Mouse (Mus musculus) midbrain, embryonic 11.5 days (tissue): ENCODE measurements at regions not wholly inside any gene's neighbourhood (a gene's known extent, or its start where the extent isn't known, plus 50 kb on each side); places are given as distances from the start of the nearest gene placed in this dataset.
"Not testable (repeated sequence)": the region's sequence is repeated elsewhere in the genome, so short reads cannot be mapped to it uniquely, and the experiment has no call there.

Experiments
- ATAC-seq: fragments of 200-750 bp; cut with Nextera tagmentation; 2 replicates; pipeline ENCODE4 v1.8.0; 2017; ENCODE audit warnings: moderate TSS enrichment, moderate library complexity; ENCODE audit not compliant: low FRiP score
- DNase-seq: peaks from one replicate; pipeline ENCODE4 v3.0.0; 2015; ENCODE audit warnings: low spot score; ENCODE audit errors: missing footprints
- H3K27ac ChIP-seq: fragments of 300-500 bp; sonication (generic); 2 replicates; pipeline ENCODE4 v1.5.1; 2014; ENCODE audit warnings: low read depth, low read length
- H3K27me3 ChIP-seq: fragments of 300-500 bp; sonication (generic); 2 replicates; pipeline ENCODE4 v1.6.1; 2014; ENCODE audit warnings: mild to moderate bottlenecking, low read length, moderate library complexity, mixed read lengths; ENCODE audit not compliant: control insufficient read depth, insufficient read depth
- H3K36me3 ChIP-seq: fragments of 300-500 bp; sonication (generic); 2 replicates; pipeline ENCODE4 v1.6.1; 2014; ENCODE audit warnings: mild to moderate bottlenecking, low read length, moderate library complexity, mixed read lengths; ENCODE audit not compliant: control insufficient read depth, insufficient read depth
- H3K4me1 ChIP-seq: fragments of 300-500 bp; sonication (generic); 2 replicates; pipeline ENCODE4 v1.6.1; 2014; ENCODE audit warnings: low read length; ENCODE audit not compliant: control insufficient read depth, insufficient read depth
- H3K4me2 ChIP-seq: fragments of 300-500 bp; sonication (generic); 2 replicates; pipeline ENCODE4 v1.6.1; 2014; ENCODE audit warnings: mild to moderate bottlenecking, moderate library complexity
- H3K4me3 ChIP-seq: fragments of 300-500 bp; sonication (generic); 2 replicates; pipeline ENCODE4 v1.5.1; 2014; ENCODE audit warnings: low read depth, low read length
- H3K9ac ChIP-seq: fragments of 300-500 bp; sonication (generic); 2 replicates; pipeline ENCODE4 v1.6.1; 2014; ENCODE audit warnings: low read length
- H3K9me3 ChIP-seq: fragments of 300-500 bp; sonication (generic); 2 replicates; pipeline ENCODE4 v1.6.1; 2016; ENCODE audit warnings: low read length; ENCODE audit not compliant: control insufficient read depth
- WGBS: fragments of 180-500 bp; shearing (Covaris S2); extraction: QIAGEN DNeasy Blood & Tissue Kit; methylation state at CpG from one replicate; pipeline ENCODE4 v1.1.7; 2014; 5-methylcytosine and 5-hydroxymethylcytosine counted together

GRCm38 (mm10) chr12:20884104-20884503 lies 106.2 kb upstream of the Asap2 start:
- not testable (repeated sequence) for H3K27me3 ChIP-seq, DNase-seq, H3K36me3 ChIP-seq, H3K4me3 ChIP-seq, H3K9ac ChIP-seq, H3K9me3 ChIP-seq, H3K4me1 ChIP-seq, H3K27ac ChIP-seq, ATAC-seq, H3K4me2 ChIP-seq
- WGBS, result 68% methylated on average over 6 of the region's 6 CpGs

- peak; percentile 100 for ATAC-seq
- not testable (repeated sequence) for H3K27me3 ChIP-seq, H3K4me1 ChIP-seq, H3K36me3 ChIP-seq
- Histone ChIP-seq H3K4me2 (peak overlapping the region; percentile 39), H3K9me3 (peaks cover 15% of the 10 kb centered on the region; the same call in 1 of the 2 replicates), H3K27ac (peak overlapping the region; percentile 80), H3K9ac (peak overlapping the region; percentile 95), H3K4me3 (peak overlapping the region; percentile 76)
- WGBS, result under 1% methylated on average over 58 of the region's 87 CpGs
- DNase-seq, result peak; percentile 97
Observed at GRCm38 (mm10) chr12:20920653-20921397, 69.4 kb upstream of the Asap2 start.

GRCm38 (mm10) chr12:20921398-20922023 lies 68.7 kb upstream of the Asap2 start:
- H3K4me2 ChIP-seq, result peak overlapping the region; percentile 39
- ATAC-seq (peak; percentile 13; the same call in 1 of the 2 replicates), DNase-seq (peak; percentile 91)
- not testable (repeated sequence) for H3K27ac ChIP-seq, H3K4me1 ChIP-seq, H3K9ac ChIP-seq, H3K36me3 ChIP-seq, H3K9me3 ChIP-seq, H3K27me3 ChIP-seq
- WGBS, result 22% methylated on average over 9 of the region's 15 CpGs
- peak overlapping the region; percentile 76 for H3K4me3 ChIP-seq

GRCm38 (mm10) chr12:20928966-20929365 lies 61.3 kb upstream of the Asap2 start:
- not testable (repeated sequence) for H3K27ac ChIP-seq, H3K9me3 ChIP-seq, H3K4me1 ChIP-seq, H3K9ac ChIP-seq, H3K36me3 ChIP-seq, ATAC-seq, H3K27me3 ChIP-seq, H3K4me3 ChIP-seq, H3K4me2 ChIP-seq
- WGBS, result 45% methylated on average over 3 of the region's 3 CpGs
- DNase-seq, result peak; percentile 87
